Mouse (Mus musculus): ENCODE measurements around the gene Tnn. TPM values are rescaled to one million over a fixed set of nuclear protein-coding genes. Genes with fewer than 3 reads are reported as not detected.

The Tnn gene
- total and polyA plus RNA-seq, 3 experiments, result 0.13 TPM; not detected in 2

DNA sequence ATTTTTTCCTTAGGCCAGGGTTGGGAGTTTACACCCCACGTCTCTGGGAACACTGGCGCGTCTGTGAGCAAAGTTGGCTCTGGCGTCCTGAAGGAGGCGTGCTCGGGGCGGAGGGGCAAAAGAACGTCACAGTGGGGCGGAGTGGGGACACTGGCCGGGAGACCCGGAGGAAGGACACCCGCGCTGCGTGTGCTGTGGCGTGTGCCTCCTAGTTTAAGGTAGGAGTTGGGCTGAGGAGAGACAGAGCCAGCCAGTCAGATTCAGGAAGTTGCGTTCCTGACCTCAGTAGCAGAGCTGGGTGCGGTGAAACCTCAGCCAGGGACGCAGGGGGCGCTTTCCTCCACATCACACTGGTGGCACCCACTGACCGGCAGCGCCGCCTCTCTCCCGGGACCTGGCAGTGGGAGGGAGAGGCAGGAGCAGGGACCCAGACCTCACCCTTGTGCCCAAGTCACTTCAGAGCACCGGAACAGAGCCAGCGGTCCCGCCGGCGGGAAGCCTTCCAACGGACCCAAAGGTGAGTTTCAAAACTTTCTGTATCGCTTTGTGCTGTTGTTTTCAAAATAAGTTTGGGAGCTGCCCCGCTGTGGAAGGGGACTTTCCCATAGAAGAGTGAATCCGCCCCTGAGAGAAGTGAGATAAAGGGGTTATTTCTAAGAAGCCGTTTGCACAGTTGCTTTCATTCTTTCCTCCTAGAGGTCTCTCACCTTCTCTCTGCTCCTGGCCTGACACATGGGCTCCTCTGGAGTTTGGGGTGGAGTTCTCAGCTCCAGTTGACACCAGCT is 109.0 kb downstream of the Tnn start, which contains the start of gene 4930523C07Rik (continued):
- TF ChIP-seq MEF2A (IDR thresholded peaks at IDR 0.05; ENCODE audit: borderline replicate concordance, low read depth, low read length) (0 out of 2 replicates have a peak, but pooled peaks have one; percentile 67), POLR2AphosphoS2 (IDR thresholded peaks at IDR 0.05; ENCODE audit: low read depth, low read length) (peak; percentile 44; the same call in 1 of the 2 replicates), JUND (conservative IDR thresholded peaks at IDR 0.05; ENCODE audit: low read depth, low read length) (no peak), IRF4 (IDR thresholded peaks at IDR 0.05; ENCODE audit: low read depth, low read length) (peak; percentile 72), HCFC1 (IDR thresholded peaks at IDR 0.05; ENCODE audit: low read depth, low read length) (peak; percentile 32; the same call in 1 of the 2 replicates), MAZ (IDR thresholded peaks at IDR 0.05; ENCODE audit: low read depth, low read length) (no peak; the same call in 1 of the 2 replicates), TCF12 (IDR thresholded peaks at IDR 0.05; ENCODE audit: low read depth, low read length) (peak; percentile 54), MAX (IDR thresholded peaks at IDR 0.05; ENCODE audit: low read length) (peak; percentile 58), EP300 (IDR thresholded peaks at IDR 0.05; ENCODE audit: low read length) (peak; percentile 56), ZNF384 (IDR thresholded peaks at IDR 0.05; ENCODE audit: low read depth, low read length) (no peak), GABPA (IDR thresholded peaks at IDR 0.05; ENCODE audit: insufficient replicate concordance, low read depth, low read length) (no peak)

DNA sequence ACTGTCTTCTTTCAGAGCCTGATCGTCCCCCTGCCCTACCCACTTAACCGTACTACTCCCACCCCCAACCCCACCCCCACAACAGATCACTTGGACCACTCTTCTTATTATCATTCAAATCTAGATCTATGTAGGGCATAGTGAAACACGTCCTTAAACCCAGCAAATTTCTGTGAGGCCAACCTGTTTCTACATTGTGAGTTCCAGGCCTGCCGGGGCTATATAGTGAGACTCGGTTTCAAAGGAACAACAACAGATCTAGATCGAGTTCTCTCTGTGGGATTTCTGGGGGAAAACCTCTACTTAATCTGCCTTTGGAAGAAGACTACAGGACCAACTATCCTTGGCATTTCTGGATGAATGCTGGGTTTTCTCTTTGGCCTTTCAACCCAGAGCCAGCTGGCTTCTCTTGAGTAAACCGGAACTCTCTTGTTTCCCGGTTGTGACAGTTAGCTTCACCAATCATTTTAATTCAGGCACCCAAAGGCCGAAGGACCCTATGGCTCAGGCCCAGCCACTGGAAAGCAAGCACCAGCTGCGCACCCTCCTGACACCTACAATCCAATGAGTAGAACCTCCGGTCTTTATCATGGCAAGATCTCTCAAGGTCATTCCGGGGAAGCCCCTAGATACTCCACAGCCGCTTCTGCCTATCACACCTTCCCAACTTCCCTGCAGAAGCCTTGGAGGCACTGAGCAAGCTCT is 110.0 kb downstream of the Tnn start:
- TF ChIP-seq ZNF384 (IDR thresholded peaks at IDR 0.05; ENCODE audit: low read depth, low read length), result no peak
- peaks cover 0 to 3% of the 10 kb centered on the region in 2 experiments for H3K36me3 ChIP-seq (replicated peaks in 1 of 2; ENCODE audit: control insufficient read depth in 1 of 2, insufficient read depth in 1 of 2, low read length in 1 of 2)
- peaks cover 15% of the 10 kb centered on the region for H3K79me2 ChIP-seq (replicated peaks; ENCODE audit: control insufficient read depth, extremely low read depth, insufficient read depth, poor library complexity, severe bottlenecking)
- no peak overlapping the region for H3K4me3 ChIP-seq (replicated peaks in 1 of 3; ENCODE audit: low read depth in 2 of 3, low read length in 2 of 3, poor library complexity in 1 of 3)
- dilution Hi-C loops (cut with MboI; ENCODE audit: extremely low pct_ligation_motif_present, extremely low pct_unique_long_range_greater_than_20kb, low sequenced_read_pairs), result no loop called here
- no peak for DNase-seq (ENCODE audit: extremely low read depth)
- H3K27me3 ChIP-seq (replicated peaks), result no peaks in the 10 kb centered on the region
- H3K9me3 ChIP-seq (replicated peaks; ENCODE audit: low read length), result no peaks in the 10 kb centered on the region
- H3K4me2 ChIP-seq (ENCODE audit: insufficient read depth, low read depth, poor library complexity, severe bottlenecking), result no peak overlapping the region
- H3K9ac ChIP-seq (ENCODE audit: insufficient read depth, low read depth), result no peak overlapping the region
- H3K4me1 ChIP-seq (ENCODE audit: control insufficient read depth in 1 of 2, insufficient read depth in 2 of 2), result peaks cover 3 to 36% of the 10 kb centered on the region in 2 experiments
- in situ Hi-C loops (cut with MboI; ENCODE audit: low pct_ligation_motif_present, low pct_unique_long_range_greater_than_20kb, low sequenced_read_pairs), result no loop called here
- H3K27ac ChIP-seq (ENCODE audit: insufficient read depth, low read depth), result no peak overlapping the region

DNA sequence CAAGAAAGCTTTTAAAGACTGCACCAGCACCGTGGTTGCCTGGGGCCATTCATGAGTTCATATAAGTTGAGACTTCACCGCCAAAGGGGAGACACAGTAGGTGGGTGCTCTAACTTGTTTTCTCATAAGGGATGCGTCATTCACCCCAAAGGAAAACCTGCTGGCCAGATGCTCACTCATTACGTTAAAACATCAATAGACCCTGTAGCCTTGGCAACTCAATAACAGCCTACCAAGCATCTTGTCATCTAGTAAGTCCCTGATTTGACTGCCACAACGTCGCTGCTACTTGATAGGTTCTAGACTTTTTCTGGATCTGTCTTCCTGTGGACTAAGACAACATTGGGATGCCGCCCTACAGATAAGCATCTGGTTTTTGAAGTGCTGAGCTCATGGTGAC is 111.0 kb downstream of the Tnn start:
- Histone ChIP-seq H3K4me3 (replicated peaks in 1 of 3; ENCODE audit: low read depth in 2 of 3, low read length in 2 of 3, poor library complexity in 1 of 3) (no peak overlapping the region), H3K4me1 (ENCODE audit: control insufficient read depth in 1 of 2, insufficient read depth in 2 of 2) (peaks cover 0 to 27% of the 10 kb centered on the region in 2 experiments; a peak in 3 of 4 replicates), H3K27me3 (replicated peaks) (no peaks in the 10 kb centered on the region), H3K9ac (ENCODE audit: insufficient read depth, low read depth) (no peak overlapping the region), H3K9me3 (replicated peaks; ENCODE audit: low read length) (no peaks in the 10 kb centered on the region), H3K79me2 (replicated peaks; ENCODE audit: control insufficient read depth, extremely low read depth, insufficient read depth, poor library complexity, severe bottlenecking) (peaks cover 13% of the 10 kb centered on the region), H3K36me3 (replicated peaks in 1 of 2; ENCODE audit: control insufficient read depth in 1 of 2, insufficient read depth in 1 of 2, low read length in 1 of 2) (no peaks in the 10 kb centered on the region), H3K4me2 (ENCODE audit: insufficient read depth, low read depth, poor library complexity, severe bottlenecking) (no peak overlapping the region), H3K27ac (ENCODE audit: insufficient read depth, low read depth) (no peak overlapping the region)
- DNase-seq (ENCODE audit: extremely low read depth), result no peak
- no peak for TF ChIP-seq MXI1 (IDR thresholded peaks at IDR 0.05; ENCODE audit: low read depth, low read length)
- dilution Hi-C loops (cut with MboI; ENCODE audit: extremely low pct_ligation_motif_present, extremely low pct_unique_long_range_greater_than_20kb, low sequenced_read_pairs) (no loop called here), in situ Hi-C loops (cut with MboI; ENCODE audit: low pct_ligation_motif_present, low pct_unique_long_range_greater_than_20kb, low sequenced_read_pairs) (no loop called here)
